Mouse (Mus musculus) brown adipose tissue, adult 24 weeks (tissue): ENCODE results near the gene Cst7. TPM values are rescaled to one million over a fixed set of nuclear protein-coding genes. Genes with fewer than 3 reads are reported as not detected.
"Not testable (repeated sequence)": the region's sequence is repeated elsewhere in the genome, so short reads cannot be mapped to it uniquely, and the experiment has no call there.

ENCODE experiments used
- H3K27ac ChIP-seq: fragments of 200-500 bp; replicated peaks from 2 replicates; pipeline ENCODE4 v1.5.1; 2012; ENCODE audit warnings: low read depth, mild to moderate bottlenecking, low read length
- H3K4me1 ChIP-seq: fragments of 200-500 bp; 2 replicates; pipeline ENCODE4 v1.6.1; 2012; ENCODE audit warnings: low read length, mixed read lengths; ENCODE audit not compliant: control insufficient read depth, insufficient read depth, insufficient read length
- H3K4me3 ChIP-seq: fragments of 200-500 bp; 2 replicates; pipeline ENCODE4 v1.5.1; 2012; ENCODE audit warnings: low read depth, mild to moderate bottlenecking, low read length, moderate library complexity; ENCODE audit not compliant: insufficient read depth
- polyA plus RNA-seq: library from polyadenylated mRNA; stranded (reverse); fragments of >200 nt; gene quantifications from 2 replicates; pipeline ENCODE4 v1.2.4, GENCODE M21; 2012; ENCODE audit not compliant: missing spikeins, insufficient read depth, insufficient read length

Gene Cst7
- polyA plus RNA-seq, result not detected in 2 replicates

DNA sequence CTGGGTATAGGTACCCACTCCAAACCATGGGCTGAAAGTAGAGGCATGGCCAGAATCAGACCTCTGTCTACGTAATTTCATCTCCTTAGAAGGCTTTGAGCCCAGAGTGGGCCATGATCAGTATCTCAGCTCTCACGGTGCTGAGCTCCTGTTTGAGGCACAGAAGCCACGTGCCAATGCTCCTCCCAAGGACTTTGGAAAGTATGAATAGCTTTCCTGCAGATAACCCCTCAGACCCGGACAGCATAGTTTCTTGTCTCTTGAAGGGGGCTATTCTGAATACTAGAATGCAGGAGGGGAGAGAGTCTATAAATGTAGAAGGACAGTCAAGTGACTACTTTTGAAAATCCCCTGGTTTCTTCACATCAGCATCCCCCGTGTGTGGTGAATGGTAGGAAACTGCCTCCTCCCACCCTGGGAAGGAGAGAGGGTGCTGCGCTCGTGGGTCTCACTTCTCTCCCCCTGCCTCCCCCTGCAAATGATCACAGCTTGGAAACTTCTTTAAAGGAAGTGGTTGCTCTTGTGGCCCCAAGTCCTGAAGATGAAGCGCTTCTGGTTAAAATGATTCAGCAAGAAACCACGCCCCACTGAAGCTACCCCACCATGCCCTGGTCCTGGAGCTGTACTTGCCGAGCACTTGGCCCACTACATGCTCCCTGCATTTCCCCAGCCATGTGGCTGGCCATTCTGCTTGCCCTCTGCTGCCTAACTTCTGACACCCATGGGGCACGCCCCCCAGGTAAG lies at the start of gene Cst7:
Cst7 (plus strand) TSS at position 569 of the 744 bp plus-strand sequence.
- H3K4me3 ChIP-seq, result no peak within 1 kb of the TSS

DNA sequence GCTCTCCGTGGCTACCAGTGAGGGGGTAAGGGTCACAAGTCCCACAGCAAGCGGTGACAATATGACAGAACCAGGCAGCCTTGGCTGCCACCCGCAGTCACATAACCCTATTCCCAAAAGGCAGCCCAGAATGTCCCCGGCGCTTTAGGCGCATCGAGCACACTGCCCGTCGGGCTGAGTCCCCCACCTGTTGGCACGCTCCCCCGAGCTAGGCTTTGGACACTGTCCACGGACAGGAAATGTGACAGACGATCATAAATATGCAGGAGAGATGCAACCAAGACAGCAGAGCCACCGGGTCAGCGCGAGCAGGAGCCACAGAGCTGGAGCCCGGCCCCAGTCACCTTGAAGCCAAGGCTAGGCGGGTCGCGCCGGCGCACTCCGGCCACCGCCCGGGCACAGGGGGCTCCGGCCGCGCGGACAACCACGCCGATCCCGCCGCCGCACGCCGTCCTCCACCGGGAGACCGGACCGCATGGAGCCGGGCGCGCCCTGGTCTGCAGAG lies 44.5 kb upstream of the Cst7 start:
- H3K27ac ChIP-seq, result no peak overlapping the region
- no peaks in the 10 kb centered on the region for H3K4me1 ChIP-seq
- H3K4me3 ChIP-seq, result no peak overlapping the region

More for the DNA sequence above, at the start of gene Cst7:
- H3K27ac ChIP-seq, result no peak within 1 kb of the TSS
- H3K4me1 ChIP-seq, result no peaks in the 10 kb centered on the region

DNA sequence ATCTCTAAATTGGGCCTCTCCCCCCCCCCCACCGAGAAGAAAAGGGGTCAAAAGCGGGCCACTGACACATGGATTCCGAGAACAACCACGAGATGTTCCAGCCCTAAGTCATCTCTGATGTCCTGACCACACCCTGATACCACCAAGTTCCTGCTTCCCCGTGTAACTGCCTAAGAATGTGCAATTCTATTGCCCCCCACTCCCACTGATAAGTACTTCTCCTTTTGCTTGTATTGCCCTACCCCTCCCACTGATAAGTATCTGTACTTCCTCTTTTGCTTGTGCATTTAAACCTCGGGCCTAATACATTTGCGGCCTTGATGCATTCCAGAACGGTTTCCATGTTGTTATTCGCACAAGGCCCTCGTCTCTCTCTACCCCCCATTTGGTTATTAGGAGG lies 20.6 kb upstream of the Cst7 start:
- H3K27ac ChIP-seq, H3K4me3 ChIP-seq, H3K4me1 ChIP-seq: not testable (repeated sequence)

DNA sequence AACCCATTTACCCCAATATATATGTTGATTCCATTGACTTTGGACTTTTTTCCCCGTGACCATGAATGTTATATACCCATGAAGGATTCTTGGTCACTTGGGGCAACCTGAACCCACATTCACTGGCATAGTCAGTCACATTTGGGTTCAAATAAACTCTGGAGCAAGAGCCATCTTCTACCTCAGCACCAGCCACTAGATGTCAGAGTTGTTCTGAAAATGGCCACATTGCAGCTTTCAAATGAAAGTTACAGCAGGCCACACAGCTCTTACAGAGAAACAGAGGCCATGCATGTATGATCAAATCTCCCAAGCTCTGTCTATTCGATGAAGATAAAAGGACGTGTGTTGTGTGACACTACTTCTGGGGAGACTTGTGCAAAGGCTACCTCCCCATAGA lies 11.6 kb upstream of the Cst7 start:
- Histone ChIP-seq H3K4me3 (no peak overlapping the region), H3K27ac (no peak overlapping the region), H3K4me1 (no peaks in the 10 kb centered on the region)

DNA sequence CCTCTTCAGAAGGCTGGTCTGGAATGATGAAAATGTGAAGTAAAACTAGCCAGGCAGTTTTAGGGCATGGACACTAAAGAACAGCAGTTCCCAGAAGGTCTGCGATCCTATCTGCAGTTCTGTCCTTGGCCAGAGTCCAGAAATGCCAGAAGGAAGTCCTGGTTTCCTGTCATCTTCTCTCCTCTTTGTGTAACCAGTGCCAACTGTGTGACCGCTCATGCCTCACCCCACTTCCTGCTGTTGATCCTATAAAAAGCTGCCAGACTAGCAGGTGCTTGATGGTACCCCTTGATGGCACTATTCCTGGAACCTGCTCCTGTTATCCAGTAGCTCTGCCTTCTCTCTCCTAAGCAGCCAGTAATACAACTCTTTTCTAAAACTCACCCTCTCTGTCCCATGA lies 3.2 kb upstream of the Cst7 start:
- H3K4me1 ChIP-seq, result no peaks in the 10 kb centered on the region
- H3K4me3 ChIP-seq, result no peak overlapping the region
- no peak overlapping the region for H3K27ac ChIP-seq

DNA sequence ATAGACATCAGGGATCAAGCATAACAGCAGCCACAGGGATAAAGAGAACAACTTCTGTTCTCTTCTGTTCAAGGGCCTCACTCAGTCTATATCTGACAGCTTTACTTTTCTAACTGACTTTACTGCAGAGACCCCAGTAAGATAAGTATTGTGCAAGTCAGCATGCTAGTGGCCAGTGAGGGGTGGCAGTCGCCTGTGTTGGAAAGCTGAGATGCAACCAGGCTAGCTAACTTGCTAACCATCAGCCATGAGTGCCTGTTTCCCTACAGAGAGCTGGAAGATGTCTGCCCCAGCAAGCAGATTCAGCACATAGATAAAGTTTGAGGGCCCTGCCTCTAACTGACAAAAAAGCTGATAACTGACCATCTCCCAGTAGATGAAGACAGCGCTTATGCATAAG lies 546 bp downstream of the Cst7 start:
- Histone ChIP-seq H3K27ac (no peak overlapping the region), H3K4me1 (no peaks in the 10 kb centered on the region), H3K4me3 (no peak overlapping the region)

DNA sequence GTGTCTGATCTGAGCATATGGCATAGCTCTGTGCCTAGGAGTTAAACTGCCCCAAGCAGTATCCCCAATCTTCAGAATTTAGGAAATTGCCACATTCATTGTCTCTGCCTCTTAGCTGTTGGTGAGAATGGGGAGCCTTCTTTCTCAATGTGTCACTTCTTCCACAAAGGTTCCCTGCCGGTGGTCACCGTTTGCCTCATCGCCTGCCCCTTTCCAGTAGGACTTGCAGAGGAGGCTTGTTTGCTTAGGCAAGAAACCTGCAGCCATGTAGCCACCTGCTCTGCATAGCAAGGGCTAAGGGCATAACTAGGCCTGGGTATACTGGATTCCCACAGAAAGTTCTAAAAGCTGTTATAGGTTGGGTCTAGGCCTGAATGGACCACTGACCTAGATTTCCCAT lies 2.2 kb downstream of the Cst7 start:
- Histone ChIP-seq H3K4me1 (no peaks in the 10 kb centered on the region), H3K27ac (no peak overlapping the region), H3K4me3 (no peak overlapping the region)

DNA sequence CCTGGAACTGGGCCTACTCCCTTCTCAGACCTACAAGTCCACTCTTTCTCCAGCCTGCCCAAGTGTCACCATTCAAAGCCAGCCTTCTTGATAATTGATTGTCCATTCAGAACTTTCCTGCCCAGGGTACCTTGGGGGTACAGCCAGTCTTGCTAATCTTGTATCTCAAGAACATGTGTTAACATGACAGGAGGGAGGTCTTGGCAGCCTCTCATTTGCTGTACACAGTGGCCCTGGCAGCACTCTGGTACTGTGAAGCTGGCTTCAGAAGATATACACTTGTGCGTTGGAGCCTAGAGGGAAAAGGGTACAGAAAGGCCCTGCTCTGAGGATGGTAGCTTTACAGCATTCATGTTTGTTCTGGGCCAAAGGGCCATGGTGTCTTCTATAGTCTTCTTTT lies 6.0 kb downstream of the Cst7 start:
- Histone ChIP-seq H3K4me1 (no peaks in the 10 kb centered on the region), H3K27ac (no peak overlapping the region), H3K4me3 (no peak overlapping the region)

DNA sequence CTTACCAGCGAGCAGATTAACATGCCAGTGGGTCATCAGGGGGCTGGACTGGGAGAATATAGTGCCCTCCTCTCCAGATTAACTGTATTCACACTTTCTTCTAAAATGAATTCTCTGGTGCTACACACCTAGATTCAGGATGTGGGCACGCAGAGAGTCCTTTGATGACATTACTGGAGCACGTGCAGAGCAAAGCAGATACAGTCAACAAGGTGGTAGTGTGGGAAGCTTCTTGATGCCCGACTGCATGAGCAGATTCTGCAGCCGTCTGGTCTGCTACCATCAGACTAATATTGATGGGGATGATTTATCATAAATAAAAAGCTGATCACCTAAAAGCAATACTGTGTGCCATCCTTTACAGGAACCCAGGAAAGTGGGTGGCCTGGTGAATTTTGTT lies 8.4 kb downstream of the Cst7 start:
- Histone ChIP-seq H3K4me1 (no peaks in the 10 kb centered on the region), H3K4me3 (no peak overlapping the region), H3K27ac (no peak overlapping the region)

DNA sequence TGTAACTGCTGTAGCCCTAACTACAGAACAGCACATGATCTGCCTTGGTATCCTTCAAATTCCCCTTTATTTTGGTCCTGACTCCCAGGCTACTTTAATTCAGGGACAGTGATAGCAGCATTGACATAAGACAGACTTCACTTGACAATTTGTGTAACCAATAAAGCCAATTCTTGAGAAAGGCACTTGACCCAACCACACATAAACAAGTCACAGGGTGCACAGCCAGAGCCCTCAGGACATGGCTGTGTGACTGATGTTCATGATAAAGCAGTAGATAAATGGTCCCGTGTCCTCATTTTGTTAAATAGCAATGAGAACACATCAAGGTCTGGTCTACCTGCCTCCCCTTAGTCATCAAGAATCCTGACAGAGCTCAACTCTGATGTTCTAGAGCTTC lies 9.4 kb downstream of the Cst7 start:
- no peak overlapping the region for H3K4me3 ChIP-seq
- H3K4me1 ChIP-seq, result no peaks in the 10 kb centered on the region
- H3K27ac ChIP-seq, result no peak overlapping the region

DNA sequence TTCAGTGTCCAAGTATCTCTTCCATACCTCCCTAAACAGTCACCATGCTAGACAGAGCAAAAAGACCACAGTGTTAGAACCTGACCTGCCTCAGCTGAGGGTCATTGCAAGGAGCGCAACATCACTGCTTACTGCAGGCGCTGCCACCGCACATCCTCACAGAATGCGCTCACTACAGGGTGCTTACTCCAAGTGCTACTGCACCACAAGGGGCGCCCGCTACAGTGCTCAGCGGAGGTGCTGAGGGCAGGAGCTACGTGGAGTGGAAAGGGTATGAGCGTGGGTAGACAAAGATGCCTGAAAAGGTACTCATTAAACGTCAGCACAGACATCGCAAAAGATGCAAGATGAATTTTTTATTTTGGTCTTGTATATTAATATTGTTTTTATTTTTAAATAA lies 18.9 kb downstream of the Cst7 start:
- Histone ChIP-seq H3K4me3 (no peak overlapping the region), H3K4me1 (no peaks in the 10 kb centered on the region), H3K27ac (no peak overlapping the region)

DNA sequence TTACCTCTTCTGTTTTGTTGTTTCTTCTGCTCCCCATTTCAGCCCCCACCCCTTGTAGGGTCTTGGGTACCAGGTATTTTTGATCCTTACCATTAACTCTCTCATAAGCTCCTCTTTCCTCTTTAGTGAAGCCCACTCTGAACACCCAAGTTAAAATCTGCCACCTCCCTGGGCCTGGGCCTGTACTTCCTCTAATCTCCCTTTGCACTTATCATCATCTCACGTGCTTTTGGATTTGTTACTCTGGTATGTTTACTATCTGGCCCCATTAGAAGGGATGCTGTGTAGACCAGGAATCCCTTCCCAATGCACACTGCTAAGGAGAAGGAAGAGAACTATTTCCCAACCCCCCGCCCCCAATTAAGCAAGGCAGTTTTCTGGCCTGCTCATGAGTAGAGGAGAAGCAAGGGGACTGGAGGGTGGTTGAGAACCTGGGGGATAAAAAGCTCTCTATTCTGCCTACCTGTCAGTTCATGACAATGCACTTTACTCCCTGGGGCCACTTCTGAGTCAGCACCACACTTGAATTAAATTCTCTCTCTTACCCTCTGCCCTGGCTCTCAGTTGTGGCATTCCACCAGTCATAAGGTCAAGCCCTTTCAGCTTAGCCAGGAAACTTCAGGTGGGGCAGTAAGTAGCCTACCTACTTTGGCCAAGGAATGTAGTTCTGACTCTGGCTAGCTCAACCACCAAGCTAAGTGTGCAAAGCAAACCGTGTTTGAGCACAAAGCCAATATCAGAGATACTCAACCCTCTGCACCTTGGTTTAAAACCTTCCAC lies 25.4 kb downstream of the Cst7 start:
- H3K4me1 ChIP-seq, result peaks cover 7% of the 10 kb centered on the region
- H3K4me3 ChIP-seq, result no peak overlapping the region
- no peak overlapping the region; the same call in 1 of the 2 replicates for H3K27ac ChIP-seq

DNA sequence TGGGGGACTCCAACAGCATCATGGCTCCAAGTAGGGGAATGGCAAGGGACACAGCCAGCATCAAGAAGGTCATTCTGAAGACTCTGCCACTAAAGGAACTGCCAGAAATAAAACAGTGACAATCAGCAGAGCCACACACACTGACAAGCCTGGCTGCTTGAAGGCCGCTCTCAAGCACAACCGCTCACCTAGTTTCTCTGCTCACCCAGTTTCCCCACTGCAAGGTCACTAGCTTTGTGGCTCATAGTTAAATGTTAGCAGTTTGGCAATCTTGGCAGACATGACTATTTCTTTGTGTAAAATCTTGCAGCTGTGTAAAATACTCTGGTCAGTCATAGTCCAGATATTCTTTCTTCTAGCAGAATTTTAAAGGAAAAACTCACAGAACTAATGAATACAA lies 30.0 kb downstream of the Cst7 start:
- peak overlapping the region; percentile 100 for H3K27ac ChIP-seq
- peaks cover 7% of the 10 kb centered on the region for H3K4me1 ChIP-seq

DNA sequence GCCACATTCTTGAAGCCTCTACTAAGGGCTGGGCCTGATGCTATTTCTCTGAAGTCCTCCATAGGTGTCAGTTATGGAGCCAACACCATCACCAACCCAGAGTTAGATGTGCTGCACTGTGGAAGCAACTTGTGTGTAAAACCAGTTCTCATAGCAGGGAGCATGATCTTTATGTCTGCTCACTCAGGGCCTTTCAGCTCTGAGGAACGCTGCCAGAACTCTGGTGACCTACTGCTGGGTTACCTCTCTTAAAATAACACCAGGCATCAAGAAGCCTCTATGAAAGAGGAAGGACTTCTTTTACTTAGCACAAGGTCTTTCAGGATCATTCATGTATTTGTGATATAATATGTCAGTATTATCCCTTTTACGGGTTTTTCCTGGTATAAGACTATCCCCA lies 32.0 kb downstream of the Cst7 start:
- peaks cover 5% of the 10 kb centered on the region; the same call in 1 of the 2 replicates for H3K4me1 ChIP-seq
- H3K27ac ChIP-seq, result peak overlapping the region; percentile 75
- no peak overlapping the region for H3K4me3 ChIP-seq

More for the DNA sequence above, 30.0 kb downstream of the Cst7 start:
- peak overlapping the region; percentile 74 for H3K4me3 ChIP-seq

DNA sequence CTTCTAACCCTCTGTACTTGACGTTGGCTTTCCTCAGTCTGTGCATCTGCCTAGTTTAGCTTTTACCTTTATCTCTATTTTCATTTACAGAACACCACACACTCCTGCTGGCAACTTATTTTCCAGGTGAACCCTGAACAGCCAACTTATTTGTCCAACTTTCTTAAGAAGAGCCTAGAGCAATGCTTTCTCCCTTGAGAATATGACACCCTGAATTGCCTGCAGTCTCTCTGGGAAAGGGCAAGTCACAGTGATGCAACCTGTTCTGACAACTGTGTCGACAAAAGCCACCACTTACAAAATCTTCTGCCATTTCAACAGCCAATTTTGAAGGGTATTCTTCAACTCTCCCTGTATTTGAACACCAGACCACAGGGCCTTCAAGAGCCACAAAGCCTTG lies 34.6 kb downstream of the Cst7 start:
- Histone ChIP-seq H3K4me3 (no peak overlapping the region), H3K27ac (peak overlapping the region; percentile 74)

More for the DNA sequence above, 34.6 kb downstream of the Cst7 start:
- H3K4me1 ChIP-seq, result peaks cover 2% of the 10 kb centered on the region; the same call in 1 of the 2 replicates
